Mouse (Mus musculus): ENCODE measurements at regions not wholly inside any gene's neighbourhood (a gene's known extent, or its start where the extent isn't known, plus 50 kb on each side); places are given as distances from the start of the nearest gene placed in this dataset.

DNA sequence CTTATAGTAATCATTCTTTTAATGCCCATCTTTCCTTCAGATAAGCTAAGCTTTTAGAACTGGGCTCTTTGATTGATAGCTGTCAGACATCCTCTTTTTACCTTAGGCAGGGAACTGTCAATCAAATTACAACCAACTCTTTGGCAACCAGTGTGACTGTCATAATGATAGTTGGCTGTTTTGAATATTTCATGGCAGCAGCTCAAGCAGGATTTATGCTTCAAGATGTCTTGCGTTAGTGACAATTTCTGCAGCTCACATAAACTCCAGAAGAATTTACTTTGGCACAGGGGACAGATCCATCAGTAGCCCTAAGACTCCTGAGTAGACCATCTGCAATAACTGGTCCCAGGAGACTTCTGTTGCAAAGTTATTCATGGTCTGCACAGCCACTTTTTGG lies 178.5 kb upstream of the Ufl1 start:
- H3K4me2 ChIP-seq (ENCODE audit: low read length) = no peak overlapping the region
- no peak overlapping the region for H3K27ac ChIP-seq (replicated peaks in 1 of 2; ENCODE audit: control insufficient read depth in 1 of 2, insufficient read depth in 1 of 2, low read depth in 2 of 2, low read length in 2 of 2)
- H3K4me3 ChIP-seq (ENCODE audit: control insufficient read depth in 1 of 2, insufficient read depth in 1 of 2, low read depth in 1 of 2, low read length in 2 of 2) = no peak overlapping the region
- ATAC-seq (ENCODE audit: insufficient number of reproducible peaks, insufficient read depth, low FRiP score, low read depth) = no peak
- WGBS = 91% methylated on average over 1 of the region's 1 CpGs
- no peaks in the 10 kb centered on the region for H3K4me1 ChIP-seq (ENCODE audit: control insufficient read depth in 2 of 2, insufficient read depth in 2 of 2, low read length in 2 of 2)
- H3K27me3 ChIP-seq (ENCODE audit: control insufficient read depth, insufficient read depth, low read length) = no peaks in the 10 kb centered on the region
- no peak overlapping the region for H3K9ac ChIP-seq (ENCODE audit: low read length)
- no peaks in the 10 kb centered on the region for H3K9me3 ChIP-seq (ENCODE audit: control insufficient read depth, low read length)
- no peaks in the 10 kb centered on the region for H3K36me3 ChIP-seq (ENCODE audit: control insufficient read depth, insufficient read depth, low read length)

- Histone ChIP-seq H3K4me2 (ENCODE audit: low read length) (no peak overlapping the region), H3K4me1 (ENCODE audit: control insufficient read depth in 2 of 2, insufficient read depth in 2 of 2, low read length in 2 of 2) (no peaks in the 10 kb centered on the region), H3K36me3 (ENCODE audit: control insufficient read depth, insufficient read depth, low read length) (no peaks in the 10 kb centered on the region), H3K9ac (ENCODE audit: low read length) (no peak overlapping the region), H3K27me3 (ENCODE audit: control insufficient read depth, insufficient read depth, low read length) (no peaks in the 10 kb centered on the region), H3K4me3 (ENCODE audit: control insufficient read depth in 1 of 2, insufficient read depth in 1 of 2, low read depth in 1 of 2, low read length in 2 of 2) (no peak overlapping the region), H3K27ac (replicated peaks in 1 of 2; ENCODE audit: control insufficient read depth in 1 of 2, insufficient read depth in 1 of 2, low read depth in 2 of 2, low read length in 2 of 2) (no peak overlapping the region), H3K9me3 (ENCODE audit: control insufficient read depth, low read length) (no peaks in the 10 kb centered on the region)
- no peak for ATAC-seq (ENCODE audit: insufficient number of reproducible peaks, insufficient read depth, low FRiP score, low read depth)
- 71% methylated on average over 3 of the region's 3 CpGs for WGBS
Observed at GRCm38 (mm10) chr4:25454752-25455151, 173.1 kb upstream of the Ufl1 start.

- Histone ChIP-seq H3K9ac (ENCODE audit: low read length) (no peak overlapping the region), H3K36me3 (ENCODE audit: control insufficient read depth, insufficient read depth, low read length) (no peaks in the 10 kb centered on the region), H3K4me1 (ENCODE audit: control insufficient read depth in 2 of 2, insufficient read depth in 2 of 2, low read length in 2 of 2) (no peaks in the 10 kb centered on the region), H3K4me3 (ENCODE audit: control insufficient read depth in 1 of 2, insufficient read depth in 1 of 2, low read depth in 1 of 2, low read length in 2 of 2) (no peak overlapping the region), H3K9me3 (ENCODE audit: control insufficient read depth, low read length) (no peaks in the 10 kb centered on the region), H3K4me2 (ENCODE audit: low read length) (no peak overlapping the region), H3K27me3 (ENCODE audit: control insufficient read depth, insufficient read depth, low read length) (no peaks in the 10 kb centered on the region), H3K27ac (replicated peaks in 1 of 2; ENCODE audit: control insufficient read depth in 1 of 2, insufficient read depth in 1 of 2, low read depth in 2 of 2, low read length in 2 of 2) (no peak overlapping the region)
- no peak for ATAC-seq (ENCODE audit: insufficient number of reproducible peaks, insufficient read depth, low FRiP score, low read depth)
- WGBS = 85% methylated on average over 6 of the region's 6 CpGs
Observed at GRCm38 (mm10) chr4:25453127-25453806, 171.6 kb upstream of the Ufl1 start.

GRCm38 (mm10) chr4:25451865-25452264 lies 170.2 kb upstream of the Ufl1 start:
- Histone ChIP-seq H3K4me2 (ENCODE audit: low read length) (no peak overlapping the region), H3K27me3 (ENCODE audit: control insufficient read depth, insufficient read depth, low read length) (no peaks in the 10 kb centered on the region), H3K4me1 (ENCODE audit: control insufficient read depth in 2 of 2, insufficient read depth in 2 of 2, low read length in 2 of 2) (no peaks in the 10 kb centered on the region), H3K4me3 (ENCODE audit: control insufficient read depth in 1 of 2, insufficient read depth in 1 of 2, low read depth in 1 of 2, low read length in 2 of 2) (no peak overlapping the region), H3K9me3 (ENCODE audit: control insufficient read depth, low read length) (no peaks in the 10 kb centered on the region), H3K9ac (ENCODE audit: low read length) (no peak overlapping the region), H3K27ac (replicated peaks in 1 of 2; ENCODE audit: control insufficient read depth in 1 of 2, insufficient read depth in 1 of 2, low read depth in 2 of 2, low read length in 2 of 2) (no peak overlapping the region), H3K36me3 (ENCODE audit: control insufficient read depth, insufficient read depth, low read length) (no peaks in the 10 kb centered on the region)
- no peak for ATAC-seq (ENCODE audit: insufficient number of reproducible peaks, insufficient read depth, low FRiP score, low read depth)
- WGBS = 73% methylated on average over 6 of the region's 6 CpGs

DNA sequence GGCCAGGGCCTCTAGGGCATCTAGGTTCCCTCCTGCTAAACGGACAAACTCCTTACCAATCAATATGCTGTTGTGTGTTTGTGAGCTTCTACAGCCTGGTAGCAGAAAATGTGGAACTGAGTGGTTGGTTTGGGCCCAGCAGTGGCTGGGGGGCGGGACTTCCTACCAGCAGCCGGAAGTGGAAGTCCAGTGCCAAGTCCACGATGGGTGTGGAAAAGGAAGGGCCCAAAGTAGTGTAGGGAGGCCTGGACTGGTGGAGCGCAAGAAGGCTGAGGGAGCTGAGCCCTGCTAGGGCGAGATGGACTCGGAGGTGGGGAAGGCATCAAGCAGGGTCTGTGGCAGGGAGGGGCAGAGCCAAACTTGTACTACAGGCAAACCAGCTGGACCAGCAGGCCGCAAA lies 150.6 kb upstream of the Ufl1 start:
- Histone ChIP-seq H3K4me2 (ENCODE audit: low read length) (no peak overlapping the region), H3K27ac (replicated peaks in 1 of 2; ENCODE audit: control insufficient read depth in 1 of 2, insufficient read depth in 1 of 2, low read depth in 2 of 2, low read length in 2 of 2) (no peak overlapping the region), H3K4me1 (ENCODE audit: control insufficient read depth in 2 of 2, insufficient read depth in 2 of 2, low read length in 2 of 2) (no peaks in the 10 kb centered on the region), H3K9me3 (ENCODE audit: control insufficient read depth, low read length) (no peaks in the 10 kb centered on the region), H3K9ac (ENCODE audit: low read length) (no peak overlapping the region), H3K36me3 (ENCODE audit: control insufficient read depth, insufficient read depth, low read length) (no peaks in the 10 kb centered on the region), H3K4me3 (ENCODE audit: control insufficient read depth in 1 of 2, insufficient read depth in 1 of 2, low read depth in 1 of 2, low read length in 2 of 2) (no peak overlapping the region), H3K27me3 (ENCODE audit: control insufficient read depth, insufficient read depth, low read length) (no peaks in the 10 kb centered on the region)
- no peak for ATAC-seq (ENCODE audit: insufficient number of reproducible peaks, insufficient read depth, low FRiP score, low read depth)
- 82% methylated on average over 8 of the region's 8 CpGs for WGBS

- H3K9me3 ChIP-seq (ENCODE audit: control insufficient read depth, low read length) = no peaks in the 10 kb centered on the region
- WGBS = 84% methylated on average over 2 of the region's 2 CpGs
- H3K27me3 ChIP-seq (ENCODE audit: control insufficient read depth, insufficient read depth, low read length) = no peaks in the 10 kb centered on the region
- no peak overlapping the region for H3K4me3 ChIP-seq (ENCODE audit: control insufficient read depth in 1 of 2, insufficient read depth in 1 of 2, low read depth in 1 of 2, low read length in 2 of 2)
- no peaks in the 10 kb centered on the region for H3K4me1 ChIP-seq (ENCODE audit: control insufficient read depth in 2 of 2, insufficient read depth in 2 of 2, low read length in 2 of 2)
- no peak overlapping the region for H3K27ac ChIP-seq (replicated peaks in 1 of 2; ENCODE audit: control insufficient read depth in 1 of 2, insufficient read depth in 1 of 2, low read depth in 2 of 2, low read length in 2 of 2)
- no peak overlapping the region for H3K9ac ChIP-seq (ENCODE audit: low read length)
- no peak for ATAC-seq (ENCODE audit: insufficient number of reproducible peaks, insufficient read depth, low FRiP score, low read depth)
- H3K36me3 ChIP-seq (ENCODE audit: control insufficient read depth, insufficient read depth, low read length) = no peaks in the 10 kb centered on the region
- H3K4me2 ChIP-seq (ENCODE audit: low read length) = no peak overlapping the region
Observed at GRCm38 (mm10) chr4:25416330-25416729, 134.7 kb upstream of the Ufl1 start.

GRCm38 (mm10) chr4:25410440-25410839 lies 128.8 kb upstream of the Ufl1 start:
- WGBS = 52% methylated on average over 4 of the region's 4 CpGs
- H3K4me2 ChIP-seq (ENCODE audit: low read length) = no peak overlapping the region
- 0 out of 2 replicates have a peak, but pooled peaks have one; percentile 21 for ATAC-seq (ENCODE audit: insufficient number of reproducible peaks, insufficient read depth, low FRiP score, low read depth)
- no peaks in the 10 kb centered on the region for H3K27me3 ChIP-seq (ENCODE audit: control insufficient read depth, insufficient read depth, low read length)
- H3K27ac ChIP-seq (replicated peaks in 1 of 2; ENCODE audit: control insufficient read depth in 1 of 2, insufficient read depth in 1 of 2, low read depth in 2 of 2, low read length in 2 of 2) = no peak overlapping the region; a peak in 1 of 4 replicates
- no peaks in the 10 kb centered on the region for H3K36me3 ChIP-seq (ENCODE audit: control insufficient read depth, insufficient read depth, low read length)
- no peaks in the 10 kb centered on the region for H3K4me1 ChIP-seq (ENCODE audit: control insufficient read depth in 2 of 2, insufficient read depth in 2 of 2, low read length in 2 of 2)
- no peaks in the 10 kb centered on the region for H3K9me3 ChIP-seq (ENCODE audit: control insufficient read depth, low read length)
- no peak overlapping the region for H3K4me3 ChIP-seq (ENCODE audit: control insufficient read depth in 1 of 2, insufficient read depth in 1 of 2, low read depth in 1 of 2, low read length in 2 of 2)
- H3K9ac ChIP-seq (ENCODE audit: low read length) = no peak overlapping the region

All from heart, embryonic 14.5 days (tissue).